Mouse (Mus musculus): ENCODE results near the gene Proser3.

DNA sequence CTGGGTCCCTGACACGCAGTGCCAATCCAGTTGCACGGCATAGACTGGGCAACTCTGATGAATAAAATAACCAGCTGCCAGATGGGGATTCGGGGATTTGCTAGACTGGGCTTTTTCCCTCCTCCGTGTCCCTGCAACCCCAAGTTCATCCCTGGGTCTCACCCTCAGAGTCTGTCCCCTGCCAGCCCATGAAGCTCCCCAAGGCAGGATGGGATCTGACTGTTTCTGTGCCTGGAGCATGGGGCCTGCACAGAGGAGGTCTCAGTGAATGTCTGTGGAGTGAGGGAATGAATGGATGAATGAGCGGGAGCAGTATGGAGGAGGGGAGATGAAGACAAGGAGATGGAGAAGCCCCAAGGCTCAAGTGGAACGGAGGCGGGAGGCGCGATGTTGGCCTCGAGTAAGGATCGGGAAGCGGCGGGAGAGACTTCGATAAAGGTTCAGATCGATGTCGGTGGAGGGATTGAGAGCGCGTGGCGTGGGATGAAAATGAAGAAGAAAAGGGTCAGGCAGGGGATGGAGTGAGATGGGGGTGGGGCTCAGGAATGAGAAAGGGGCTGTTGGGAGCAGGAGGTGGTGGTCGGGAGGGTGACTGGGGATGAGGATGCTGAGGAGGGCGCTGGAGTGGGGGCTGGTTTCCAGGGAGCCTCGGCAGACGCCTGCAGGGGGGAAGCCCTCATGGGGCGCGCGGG lies 18.0 kb downstream of the Proser3 start:
- no peak for TF ChIP-seq CTCF (IDR thresholded peaks at IDR 0.05; ENCODE audit: insufficient read depth, low read depth, low read length)
- no peak for TF ChIP-seq POLR2A (IDR thresholded peaks at IDR 0.05; ENCODE audit: insufficient read depth, low read depth, low read length)

Data from olfactory bulb, adult 2 months (tissue).